Mouse (Mus musculus) stomach, postnatal 0 days (tissue): ENCODE results near the gene Mrtfb.

Experiments
- CTCF ChIP-seq: IDR thresholded peaks from 2 replicates; pipeline ENCODE4 v1.5.1; 2016; ENCODE audit warnings: antibody characterized with exemption, low read depth, mild to moderate bottlenecking, moderate library complexity
- EP300 ChIP-seq: optimal IDR thresholded peaks from 2 replicates; pipeline ENCODE3; 2016; ENCODE audit warnings: antibody characterized with exemption

GRCm38 (mm10) chr16:13405403-13405802, 149.1 kb downstream of the Mrtfb start:
- no peak for TF ChIP-seq CTCF
- TF ChIP-seq EP300 = no peak
